Mouse (Mus musculus): Measurements from ENCODE around the gene Wdr91.

Wdr91 gene

GRCm38 (mm10) chr6:34877509-34878321, 33.0 kb downstream of the Wdr91 start, which contains the start of gene Cyren:
Gene Cyren (minus strand): TSS chr6:34878060.
- peak; percentile 94 to 97 for DNase-seq

DNA sequence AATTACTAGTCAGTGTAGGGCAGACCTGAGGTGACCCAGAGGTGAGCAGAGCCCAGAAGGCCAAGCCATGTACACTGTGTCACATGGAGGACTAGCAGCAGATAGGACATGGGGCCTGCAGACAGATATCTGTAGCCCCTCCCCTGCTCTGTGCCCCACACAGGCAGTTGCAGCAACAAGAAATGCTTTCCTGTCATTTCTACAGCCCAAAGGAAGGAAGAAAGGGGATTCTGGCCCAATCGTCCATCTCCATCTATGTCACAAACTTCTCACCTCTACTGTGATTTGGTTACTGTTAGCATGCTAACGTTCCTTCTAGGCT, 33.9 kb downstream of the Wdr91 start:
- DNase-seq, result peak in 1 of 2 experiments; percentile 7

GRCm38 (mm10) chr6:34875966-34876834, 34.5 kb downstream of the Wdr91 start:
- DNase-seq, result peak in 1 of 2 experiments; percentile 39

- DNase-seq, result peak in 1 of 2 experiments; percentile 56
These were observed 35.4 kb downstream of the Wdr91 start for GRCm38 (mm10) chr6:34875268-34875761.

- DNase-seq, result peak; percentile 81 to 89
These were observed 36.4 kb downstream of the Wdr91 start for GRCm38 (mm10) chr6:34874101-34874921.

- no peak for DNase-seq
These were observed 37.8 kb downstream of the Wdr91 start for GRCm38 (mm10) chr6:34872871-34873270.

- no peak for DNase-seq
These were observed 38.7 kb downstream of the Wdr91 start for GRCm38 (mm10) chr6:34871929-34872328.

- no peak for DNase-seq
These were observed 40.0 kb downstream of the Wdr91 start for GRCm38 (mm10) chr6:34870724-34871123.

GRCm38 (mm10) chr6:34870136-34870535, 40.5 kb downstream of the Wdr91 start:
- no peak for DNase-seq

DNA sequence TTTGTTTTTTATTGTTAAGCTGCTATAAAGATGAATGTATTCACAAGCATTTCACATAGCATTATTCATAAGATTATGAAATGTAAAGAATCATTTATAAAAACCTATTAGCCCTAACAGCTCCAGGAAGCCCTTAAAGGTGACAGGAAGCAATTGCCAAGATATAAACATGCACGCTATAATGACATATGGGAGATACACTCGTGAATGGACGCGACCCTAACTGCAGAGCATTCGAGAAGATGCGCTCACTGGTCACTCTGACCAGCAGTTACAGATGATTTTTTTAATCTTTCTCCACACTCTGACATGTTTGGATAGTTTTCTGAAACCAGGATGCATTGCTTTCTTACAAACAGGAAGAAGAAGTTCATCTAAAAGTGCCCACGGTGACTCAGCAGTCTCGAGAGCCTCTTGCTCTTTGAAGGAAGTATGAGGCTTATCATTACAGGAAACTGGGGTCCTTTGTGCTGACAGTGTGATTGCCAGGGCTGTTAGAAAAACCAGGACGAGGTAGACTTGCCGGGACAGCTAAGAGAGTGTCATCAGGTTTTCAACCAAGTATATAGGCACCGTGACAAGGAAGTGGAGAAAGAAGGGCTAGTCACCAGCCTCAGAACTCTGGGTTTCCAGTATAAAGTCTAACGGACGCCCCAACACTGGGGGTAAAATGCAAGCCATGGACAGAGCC, 41.3 kb downstream of the Wdr91 start:
- peak; percentile 57 to 69 for DNase-seq

GRCm38 (mm10) chr6:34868507-34869217, 42.0 kb downstream of the Wdr91 start:
- DNase-seq, result no peak

- no peak for DNase-seq
These were observed 42.7 kb downstream of the Wdr91 start for GRCm38 (mm10) chr6:34867995-34868350.

- DNase-seq, result no peak
These were observed 43.2 kb downstream of the Wdr91 start for GRCm38 (mm10) chr6:34867301-34867994.

- no peak for DNase-seq
These were observed 43.9 kb downstream of the Wdr91 start for GRCm38 (mm10) chr6:34866786-34867185.

- peak; percentile 56 to 79 for DNase-seq
These were observed 44.7 kb downstream of the Wdr91 start for GRCm38 (mm10) chr6:34865711-34866593.

DNA sequence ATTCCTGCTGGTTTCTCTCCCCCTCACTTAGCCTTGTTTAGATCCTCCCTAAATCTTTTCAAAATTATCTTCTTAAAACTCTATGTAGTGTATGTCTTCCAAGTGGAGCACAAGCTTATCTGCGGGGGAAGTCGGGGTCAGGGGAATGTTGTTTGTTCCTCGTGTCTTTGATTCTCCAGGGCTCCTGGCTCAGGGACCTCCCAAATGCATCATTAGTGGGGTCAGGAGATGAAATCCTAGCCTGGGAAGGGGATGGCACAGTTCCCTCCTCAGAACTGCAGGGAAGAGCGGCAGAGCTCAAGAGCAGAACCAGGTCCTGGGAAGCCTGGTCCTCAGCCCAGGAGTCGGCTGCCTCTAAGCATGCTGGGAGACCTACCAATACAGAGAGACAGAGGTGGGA, 45.5 kb downstream of the Wdr91 start:
- no peak for DNase-seq

DNA sequence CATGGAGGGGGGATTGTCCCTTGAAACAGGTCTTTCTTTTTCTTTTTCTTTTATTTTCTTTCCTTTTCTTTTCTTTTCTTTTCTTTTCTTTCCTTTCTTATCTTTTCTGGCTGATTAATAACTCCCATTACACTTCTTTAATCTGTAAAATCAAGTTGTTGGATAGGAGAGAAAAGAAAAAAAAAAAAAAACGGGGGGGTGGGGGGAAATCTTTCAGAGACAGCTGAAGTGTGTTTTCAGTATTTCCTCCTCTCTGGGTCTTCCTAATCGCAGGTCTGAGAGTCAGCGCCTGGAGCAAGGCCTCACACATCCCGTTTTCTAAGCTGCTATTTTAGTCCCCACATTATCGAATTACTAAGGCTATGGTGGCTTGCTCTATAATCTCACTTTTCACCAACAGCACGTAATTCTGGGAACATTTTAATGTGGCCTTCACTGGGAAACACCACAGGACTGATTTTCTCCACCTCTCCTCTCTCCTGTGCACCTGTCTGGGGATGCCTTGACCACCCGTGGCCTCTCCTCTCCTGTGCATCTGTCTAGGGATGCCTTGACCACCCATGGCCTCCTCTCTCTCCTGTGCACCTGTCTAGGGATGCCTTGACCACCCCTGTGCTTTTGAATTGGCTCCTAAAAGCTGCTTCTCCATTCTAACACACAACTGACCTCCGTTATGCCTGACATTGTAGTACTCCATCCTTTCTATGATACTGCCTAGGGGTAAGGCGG, 46.7 kb downstream of the Wdr91 start:
- no peak for DNase-seq

DNA sequence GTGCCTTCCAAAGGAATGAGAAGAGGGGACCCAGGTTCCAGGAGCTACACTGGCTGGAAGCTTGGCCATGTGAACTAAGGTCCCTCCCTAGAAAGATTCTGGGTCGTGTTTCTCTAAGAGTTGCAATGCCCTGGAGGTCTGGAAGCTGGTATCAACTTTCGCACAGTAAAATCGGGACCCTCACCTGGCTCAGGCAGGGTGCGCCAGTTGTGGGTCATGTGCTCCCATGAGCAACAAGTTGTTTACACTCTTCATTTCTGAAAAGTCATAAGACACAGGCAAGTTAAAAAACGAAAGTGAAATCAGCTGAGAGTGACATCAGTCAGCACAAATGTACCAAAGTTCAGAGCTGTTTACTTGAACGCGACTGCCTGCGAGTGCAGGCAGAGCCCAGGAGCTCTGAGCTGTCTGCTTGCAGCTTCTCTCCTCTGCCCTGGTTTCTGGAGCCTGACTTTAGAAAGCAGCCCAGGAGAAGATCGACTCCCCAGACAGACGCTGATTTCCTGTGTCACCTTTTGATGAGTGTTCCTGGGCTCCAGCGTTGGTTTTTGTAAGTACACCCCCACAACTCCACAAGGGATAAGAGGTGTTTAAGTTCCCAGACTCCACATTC, 47.8 kb downstream of the Wdr91 start, which contains the start of gene Tmem140:
Gene Tmem140 (plus strand): TSS at position 356 of the 613 bp plus-strand sequence.
- peak; percentile 74 to 83 for DNase-seq

All from kidney, postnatal 36 days (tissue).